Mouse (Mus musculus) left cerebral cortex, adult 11 months (tissue): Measurements from ENCODE around the gene Celsr2.

Experiments
- DNase-seq: peaks from one replicate; pipeline ENCODE4 v3.0.0; 2022; ENCODE audit warnings: low spot score

Celsr2 gene

DNA sequence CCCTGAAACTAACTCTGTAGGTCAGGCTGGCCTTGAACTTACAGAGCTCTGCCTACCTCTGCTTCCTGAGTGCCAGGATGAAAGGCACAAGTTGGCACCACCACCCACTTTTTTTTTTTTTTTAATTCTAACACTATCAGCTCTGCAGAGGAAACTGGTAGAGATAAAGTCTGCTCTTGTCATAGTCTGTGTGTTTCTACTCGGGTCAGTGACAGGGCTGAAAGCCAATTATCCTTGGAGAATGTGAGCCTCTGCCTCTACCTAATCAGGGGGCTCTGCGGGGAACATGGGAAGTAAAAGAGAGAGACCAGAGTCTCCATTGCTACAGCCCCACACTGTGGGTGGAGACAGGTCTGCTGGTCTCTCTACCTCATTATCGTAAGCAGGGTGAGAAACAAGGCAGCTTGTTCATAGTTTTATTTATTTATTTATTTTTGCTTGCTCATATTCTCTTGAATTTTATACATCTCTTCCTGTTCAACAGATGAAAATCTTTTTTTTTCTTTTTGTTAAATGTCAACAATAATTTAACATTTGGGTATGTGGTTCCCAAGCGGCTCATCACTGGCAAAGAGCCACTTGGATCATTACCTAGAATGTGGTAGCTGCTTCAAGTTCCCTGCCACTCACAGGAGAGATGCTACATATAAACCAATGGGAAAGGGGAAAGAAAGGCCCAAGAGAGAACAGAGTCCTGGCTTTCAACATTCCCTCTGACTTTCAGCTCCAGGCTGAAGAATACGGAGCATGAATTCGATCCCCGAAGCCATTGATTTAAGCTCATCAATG, 36.3 kb downstream of the Celsr2 start:
- no peak for DNase-seq

- DNase-seq = no peak
Measured at GRCm38 (mm10) chr3:108372691-108373090, 42.7 kb downstream of the Celsr2 start.

- no peak for DNase-seq
Measured at GRCm38 (mm10) chr3:108372274-108372673, 43.1 kb downstream of the Celsr2 start.

GRCm38 (mm10) chr3:108368721-108369120, 46.6 kb downstream of the Celsr2 start:
- no peak for DNase-seq

GRCm38 (mm10) chr3:108367828-108368227, 47.5 kb downstream of the Celsr2 start:
- DNase-seq = no peak

GRCm38 (mm10) chr3:108367173-108367572, 48.2 kb downstream of the Celsr2 start:
- no peak for DNase-seq

DNA sequence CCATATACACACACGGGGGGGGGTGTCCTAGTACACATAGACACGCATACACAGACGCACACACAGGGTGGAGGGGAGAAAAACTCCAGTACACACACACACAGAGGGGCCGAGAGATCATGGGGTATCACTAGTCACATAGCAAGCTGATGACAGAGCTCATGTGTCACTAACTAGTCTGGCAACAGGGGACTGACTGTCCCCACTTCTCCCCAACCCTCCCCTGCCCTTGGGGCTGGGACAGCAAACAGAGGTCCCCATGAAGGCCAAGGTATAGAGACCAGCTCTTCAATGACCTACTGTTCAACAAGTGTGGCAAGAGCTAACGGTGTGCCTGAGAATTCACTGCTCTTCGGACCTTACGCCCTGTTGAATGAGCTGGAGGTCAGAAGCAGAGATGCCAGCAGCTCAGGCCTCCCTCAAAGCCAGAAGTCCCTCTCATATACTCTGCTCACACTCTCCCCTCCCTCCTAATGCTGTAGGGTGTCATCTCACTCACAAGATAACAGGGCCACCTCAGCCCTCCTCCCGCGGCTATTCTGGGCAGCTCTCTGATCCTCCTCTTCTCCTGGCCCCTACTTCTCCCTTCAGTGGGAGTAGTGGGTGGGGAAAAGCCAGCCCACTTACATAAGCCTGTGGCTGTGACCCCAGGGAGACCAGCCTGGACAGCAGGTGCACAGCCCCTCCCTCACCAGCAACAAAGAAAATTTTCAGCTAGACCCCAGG, 50.9 kb downstream of the Celsr2 start, which contains the start of gene Mybphl:
Mybphl (plus strand) TSS at position 642 of the 726 bp plus-strand sequence.
- no peak for DNase-seq

DNA sequence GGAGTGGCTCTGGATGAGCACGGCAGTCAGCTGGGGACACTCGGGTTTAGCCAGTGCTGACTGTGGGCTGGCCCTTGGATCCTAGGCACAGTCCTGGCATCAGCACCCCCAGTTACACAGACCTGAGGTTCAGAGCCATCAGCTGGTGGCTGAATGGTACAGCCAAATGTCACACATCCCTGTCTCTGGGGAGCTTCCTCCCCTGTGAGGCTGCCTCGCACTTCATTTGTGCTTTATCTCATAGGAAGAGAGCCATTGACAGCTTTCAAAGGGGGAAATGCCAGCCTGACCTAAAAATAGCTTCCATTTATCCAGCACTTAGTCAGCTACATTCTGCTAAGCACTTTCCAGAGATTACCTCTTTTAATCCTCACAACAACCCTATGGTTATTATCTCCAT, 51.7 kb downstream of the Celsr2 start:
- DNase-seq = no peak

DNA sequence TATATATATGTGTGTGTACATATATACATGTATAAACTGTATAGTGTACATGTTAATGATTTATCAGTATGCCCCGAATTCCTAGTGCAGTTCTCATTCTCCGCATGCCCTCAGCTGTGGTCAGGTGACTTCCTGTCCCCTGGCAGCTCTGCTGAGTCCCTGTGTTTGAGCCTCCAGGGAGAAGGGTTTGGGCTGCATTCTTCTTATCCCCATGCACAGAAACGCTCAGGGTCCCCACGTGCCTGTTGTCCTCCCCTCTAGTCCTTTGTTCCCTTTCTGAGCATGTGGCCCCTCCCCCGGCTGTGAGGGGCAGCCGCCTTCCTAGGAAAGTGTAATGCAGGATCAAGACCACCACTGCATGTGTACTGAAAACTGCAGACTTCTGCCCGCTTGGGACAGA, 54.5 kb downstream of the Celsr2 start:
- no peak for DNase-seq

DNA sequence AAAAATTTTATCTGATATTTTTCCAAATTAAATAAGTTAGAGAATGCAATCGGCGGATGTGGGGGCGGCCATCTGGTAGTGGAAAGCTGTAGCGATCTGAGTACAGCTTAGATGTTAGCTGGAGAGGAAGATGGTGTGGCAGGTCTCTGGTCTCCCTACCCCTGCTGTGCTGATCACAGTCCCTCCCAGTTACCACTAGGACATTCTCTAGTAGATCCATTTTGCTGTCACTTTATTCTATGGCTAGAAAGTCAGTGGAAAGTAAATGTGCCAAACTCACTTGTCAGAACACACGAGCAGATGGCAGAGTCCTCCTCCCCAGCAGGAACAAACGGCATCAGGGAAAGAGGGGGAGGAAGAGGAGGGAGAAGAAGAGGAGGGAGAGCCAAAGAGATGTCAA, 56.9 kb downstream of the Celsr2 start:
- peak; percentile 55 for DNase-seq

- DNase-seq = no peak
Measured at GRCm38 (mm10) chr3:108357051-108357450, 58.3 kb downstream of the Celsr2 start.

DNA sequence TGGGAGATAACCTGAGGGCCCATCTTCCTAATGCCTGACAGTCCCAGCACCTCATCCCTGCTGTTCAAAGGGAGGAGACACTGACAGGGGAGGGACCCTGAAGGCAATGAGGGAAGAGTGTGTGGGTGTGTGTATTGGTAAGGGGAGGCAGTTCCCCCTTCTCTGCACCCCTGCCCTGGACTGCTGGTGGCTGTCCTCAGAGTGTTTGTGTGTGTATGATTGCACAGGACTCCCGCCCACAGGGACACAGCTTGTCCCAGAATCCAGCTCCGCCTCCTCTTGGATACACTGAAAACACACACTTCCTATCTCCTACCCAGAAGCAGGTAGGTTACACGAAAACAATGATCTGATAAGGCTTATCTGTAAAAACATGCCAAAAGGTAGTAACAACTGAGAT, 60.1 kb downstream of the Celsr2 start:
- DNase-seq = no peak

DNA sequence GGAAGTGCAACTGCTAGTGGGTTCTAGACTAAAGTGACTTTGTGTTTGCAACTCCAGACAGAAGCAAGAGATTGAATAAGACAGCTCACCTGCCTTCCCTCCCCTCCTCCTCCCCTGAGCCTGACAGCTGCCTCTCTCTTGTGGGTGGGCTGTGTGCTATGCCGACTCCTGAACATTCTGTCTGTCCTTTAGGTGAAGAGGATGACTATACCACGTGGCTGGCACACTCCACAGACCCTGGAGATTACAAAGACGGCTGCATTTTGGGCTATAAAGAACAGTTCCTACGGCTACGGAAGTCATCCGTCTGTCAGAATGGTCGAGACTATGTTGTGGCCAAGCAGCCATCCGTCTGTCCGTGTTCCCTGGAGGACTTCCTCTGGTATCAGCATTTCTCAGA, 67.0 kb downstream of the Celsr2 start:
- no peak for DNase-seq

- DNase-seq = no peak
Measured at GRCm38 (mm10) chr3:108345855-108346254, 69.5 kb downstream of the Celsr2 start.

GRCm38 (mm10) chr3:108342185-108342584, 73.2 kb downstream of the Celsr2 start:
- DNase-seq = no peak

DNA sequence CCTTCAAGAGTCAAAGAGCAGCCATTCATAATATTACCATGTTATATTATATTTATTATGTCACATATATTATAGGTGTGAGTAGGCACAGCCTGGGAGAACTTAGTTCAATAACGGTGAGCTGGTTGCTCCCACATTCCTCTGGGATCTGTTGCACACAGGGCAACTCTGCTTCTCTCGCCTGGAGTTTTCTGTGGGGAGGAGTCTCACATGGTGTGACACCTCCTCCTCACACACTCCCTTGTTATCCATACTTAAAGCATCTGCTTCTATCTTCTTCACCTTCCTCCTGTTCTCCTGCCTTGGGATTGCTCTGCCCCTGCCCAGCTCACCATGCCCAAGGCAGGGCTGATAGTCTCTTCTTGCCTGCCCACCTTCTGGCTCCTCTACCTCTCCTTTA, 74.3 kb downstream of the Celsr2 start:
- DNase-seq = no peak
